Mouse (Mus musculus) megakaryocyte, embryonic 14.5 days (primary cell): ENCODE results near the gene AY074887. TPM values are rescaled to one million over a fixed set of nuclear protein-coding genes. Genes with fewer than 3 reads are reported as not detected.
"Not testable (repeated sequence)": the region's sequence is repeated elsewhere in the genome, so short reads cannot be mapped to it uniquely, and the experiment has no call there.

Experiments
- H3K27me3 ChIP-seq: replicated peaks from 2 replicates; pipeline ENCODE3; 2012; ENCODE audit warnings: inconsistent platforms
- H3K36me3 ChIP-seq: replicated peaks from 2 replicates; pipeline ENCODE3; 2012; ENCODE audit warnings: low read length, inconsistent platforms, mixed read lengths
- H3K4me1 ChIP-seq: 2 replicates; pipeline ENCODE4 v1.6.1; 2012; ENCODE audit warnings: inconsistent platforms
- H3K4me3 ChIP-seq: replicated peaks from 2 replicates; pipeline ENCODE3; 2012; ENCODE audit warnings: moderate library complexity, mild to moderate bottlenecking, inconsistent platforms
- H3K9me3 ChIP-seq: 2 replicates; pipeline ENCODE4 v1.6.1; 2012; ENCODE audit warnings: inconsistent platforms
- FLI1 ChIP-seq: IDR thresholded peaks from 2 replicates; pipeline ENCODE4 v1.6.1; 2012; ENCODE audit warnings: low read length, inconsistent platforms, mixed read lengths
- GATA1 ChIP-seq: IDR thresholded peaks from 3 replicates; pipeline ENCODE4 v1.6.1; 2012; ENCODE audit warnings: mixed read lengths, low read length, inconsistent platforms, borderline replicate concordance
- polyA plus RNA-seq: library from polyadenylated mRNA; stranded (reverse); fragments of >175 nt; gene quantifications from 2 replicates; pipeline ENCODE4 v1.2.3, GENCODE M21; 2012; ENCODE audit warnings: low replicate concordance; ENCODE audit not compliant: insufficient read depth

Gene AY074887
- polyA plus RNA-seq: not detected in 2 replicates

GRCm38 (mm10) chr9:54950575-54951321 is at the start of gene AY074887, which contains the start of gene Psma4:
TSS of gene AY074887 (minus strand) at chr9:54950998.
TSS of gene Psma4 (plus strand) at chr9:54950790.
- Histone ChIP-seq H3K27me3 (peaks cover 5% of the 10 kb centered on the region), H3K4me1 (peaks cover 45% of the 10 kb centered on the region), H3K9me3 (no peaks in the 10 kb centered on the region), H3K36me3 (peaks cover 38% of the 10 kb centered on the region), H3K4me3 (peak within 1 kb of the TSS; percentile 97)
- TF ChIP-seq GATA1 (no peak), FLI1 (no peak)

GRCm38 (mm10) chr9:54995645-54996044 is 44.8 kb upstream of the AY074887 start:
- Histone ChIP-seq H3K36me3 (no peaks in the 10 kb centered on the region), H3K4me1 (no peaks in the 10 kb centered on the region), H3K4me3 (no peak overlapping the region), H3K27me3 (peaks cover 22% of the 10 kb centered on the region), H3K9me3 (no peaks in the 10 kb centered on the region)
- TF ChIP-seq FLI1: no peak

GRCm38 (mm10) chr9:54994381-54994780 is 43.6 kb upstream of the AY074887 start:
- H3K4me3 ChIP-seq: no peak overlapping the region
- H3K4me1 ChIP-seq: no peaks in the 10 kb centered on the region
- TF ChIP-seq GATA1 (no peak), FLI1 (no peak)
- H3K9me3 ChIP-seq: no peaks in the 10 kb centered on the region
- no peaks in the 10 kb centered on the region for H3K36me3 ChIP-seq
- H3K27me3 ChIP-seq: peaks cover 20% of the 10 kb centered on the region

- no peak for TF ChIP-seq FLI1
- TF ChIP-seq GATA1: no peak
- H3K4me3 ChIP-seq: no peak overlapping the region
- no peaks in the 10 kb centered on the region for H3K4me1 ChIP-seq
- peaks cover 30% of the 10 kb centered on the region for H3K27me3 ChIP-seq
- no peaks in the 10 kb centered on the region for H3K9me3 ChIP-seq
- no peaks in the 10 kb centered on the region for H3K36me3 ChIP-seq
Observed at GRCm38 (mm10) chr9:54990362-54990761, 39.6 kb upstream of the AY074887 start.

GRCm38 (mm10) chr9:54982401-54982800 is 31.6 kb upstream of the AY074887 start:
- peaks cover 17% of the 10 kb centered on the region for H3K4me1 ChIP-seq
- H3K36me3 ChIP-seq: no peaks in the 10 kb centered on the region
- H3K4me3 ChIP-seq: no peak overlapping the region
- H3K9me3 ChIP-seq: peaks cover 11% of the 10 kb centered on the region
- TF ChIP-seq FLI1: no peak
- no peak for TF ChIP-seq GATA1
- H3K27me3 ChIP-seq: peaks cover 77% of the 10 kb centered on the region

- Histone ChIP-seq H3K27me3 (peaks cover 75% of the 10 kb centered on the region), H3K4me1 (peaks cover 17% of the 10 kb centered on the region), H3K36me3 (no peaks in the 10 kb centered on the region), H3K4me3 (peak overlapping the region; percentile 90), H3K9me3 (peaks cover 13% of the 10 kb centered on the region)
- TF ChIP-seq FLI1 (no peak), GATA1 (no peak)
Observed at GRCm38 (mm10) chr9:54981291-54982191, 30.7 kb upstream of the AY074887 start.

GRCm38 (mm10) chr9:54980674-54981073 is 29.9 kb upstream of the AY074887 start, which contains the start of gene Chrna5:
TSS of gene Chrna5 (plus strand) at chr9:54980880.
- Histone ChIP-seq H3K4me3 (peak within 1 kb of the TSS; percentile 90), H3K27me3 (peaks cover 71% of the 10 kb centered on the region), H3K9me3 (peaks cover 13% of the 10 kb centered on the region), H3K4me1 (peaks cover 17% of the 10 kb centered on the region), H3K36me3 (no peaks in the 10 kb centered on the region)
- TF ChIP-seq GATA1: no peak
- TF ChIP-seq FLI1: no peak

- TF ChIP-seq GATA1 (no peak), FLI1 (no peak)
- Histone ChIP-seq H3K4me3 (no peak overlapping the region), H3K4me1 (peaks cover 7% of the 10 kb centered on the region), H3K36me3 (no peaks in the 10 kb centered on the region), H3K9me3 (peaks cover 21% of the 10 kb centered on the region), H3K27me3 (peaks cover 11% of the 10 kb centered on the region)
Observed at GRCm38 (mm10) chr9:54969972-54970637, 19.3 kb upstream of the AY074887 start.

- no peaks in the 10 kb centered on the region for H3K27me3 ChIP-seq
- TF ChIP-seq GATA1 (no peak), FLI1 (no peak)
- H3K4me1 ChIP-seq: no peaks in the 10 kb centered on the region
- H3K4me3 ChIP-seq: no peak overlapping the region
- H3K9me3 ChIP-seq: peaks cover 35% of the 10 kb centered on the region
- H3K36me3 ChIP-seq: peaks cover 22% of the 10 kb centered on the region
Observed at GRCm38 (mm10) chr9:54963669-54964068, 12.9 kb upstream of the AY074887 start.

GRCm38 (mm10) chr9:54961059-54961458 is 10.3 kb upstream of the AY074887 start:
- H3K9me3 ChIP-seq: peaks cover 24% of the 10 kb centered on the region
- H3K27me3 ChIP-seq: no peaks in the 10 kb centered on the region
- H3K4me3 ChIP-seq: no peak overlapping the region
- H3K36me3 ChIP-seq: peaks cover 48% of the 10 kb centered on the region
- TF ChIP-seq GATA1 (no peak), FLI1 (no peak)
- H3K4me1 ChIP-seq: peaks cover 2% of the 10 kb centered on the region; the same call in 1 of the 2 replicates

- not testable (repeated sequence) for H3K9me3 ChIP-seq, H3K27me3 ChIP-seq
- Histone ChIP-seq H3K36me3 (peaks cover 32% of the 10 kb centered on the region), H3K4me3 (peak overlapping the region; percentile 97), H3K4me1 (peaks cover 39% of the 10 kb centered on the region)
Observed at GRCm38 (mm10) chr9:54950162-54950561, 636 bp downstream of the AY074887 start.
